Mouse (Mus musculus): ENCODE data around the gene Gm37240.

Gene Gm37240

DNA sequence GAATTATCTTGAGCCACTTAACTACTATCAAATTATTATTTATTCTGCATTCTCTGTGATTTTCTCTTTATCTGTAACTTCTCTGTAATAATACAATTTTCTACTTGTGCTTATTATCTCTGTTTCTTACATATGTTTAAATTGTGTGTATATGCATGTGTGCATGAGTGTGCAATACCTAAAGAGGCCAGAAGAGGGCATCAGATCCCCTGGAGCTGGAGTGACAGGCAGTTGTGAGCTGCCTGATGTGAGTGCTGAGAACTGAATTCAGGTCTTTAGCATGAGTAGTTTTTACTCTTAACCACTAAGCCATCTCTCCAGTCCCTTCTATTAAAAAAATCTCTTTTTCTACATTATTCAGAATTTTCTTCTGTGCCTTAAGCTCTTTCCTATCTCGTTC, 406.7 kb downstream of the Gm37240 start:
- no peak for DNase-seq

DNA sequence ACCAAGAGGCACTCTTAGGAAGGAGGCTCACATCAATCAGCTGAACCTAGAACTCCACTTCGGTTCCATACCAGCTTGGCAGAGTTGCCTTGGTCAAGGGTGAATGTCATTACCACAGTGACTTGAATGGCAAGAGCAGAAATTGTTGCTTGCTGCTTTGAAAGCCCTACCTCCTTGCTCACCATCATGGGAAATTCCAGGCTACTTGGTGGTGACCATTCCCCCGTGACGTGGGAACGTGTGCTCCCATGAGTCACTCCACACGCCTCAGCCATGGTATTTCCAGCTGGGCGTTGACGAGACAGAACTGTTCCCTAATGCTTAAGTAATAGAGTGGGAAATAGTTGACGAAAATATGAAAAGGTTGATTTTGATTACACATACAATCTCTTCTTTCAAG, 408.6 kb downstream of the Gm37240 start:
- DNase-seq, result no peak

DNA sequence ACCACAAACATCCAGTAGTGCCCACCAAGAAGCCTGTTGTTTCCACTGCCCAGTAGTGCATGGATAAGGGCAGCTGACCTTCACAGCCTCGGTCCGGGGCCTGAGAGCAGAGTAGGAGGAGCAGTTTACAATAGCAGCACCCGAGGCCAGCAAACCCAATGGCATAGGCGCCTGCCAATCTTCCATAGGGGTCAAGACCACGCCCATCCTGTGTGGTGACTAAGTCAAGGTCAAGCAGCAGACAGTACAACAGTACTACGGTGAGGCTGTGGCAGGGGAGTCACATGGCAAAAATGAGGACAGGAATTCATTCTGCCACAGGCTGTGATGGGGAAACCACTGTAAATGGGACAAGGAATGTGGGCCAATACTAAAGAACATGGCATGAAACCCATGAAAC, 417.6 kb downstream of the Gm37240 start:
- DNase-seq, result no peak

DNA sequence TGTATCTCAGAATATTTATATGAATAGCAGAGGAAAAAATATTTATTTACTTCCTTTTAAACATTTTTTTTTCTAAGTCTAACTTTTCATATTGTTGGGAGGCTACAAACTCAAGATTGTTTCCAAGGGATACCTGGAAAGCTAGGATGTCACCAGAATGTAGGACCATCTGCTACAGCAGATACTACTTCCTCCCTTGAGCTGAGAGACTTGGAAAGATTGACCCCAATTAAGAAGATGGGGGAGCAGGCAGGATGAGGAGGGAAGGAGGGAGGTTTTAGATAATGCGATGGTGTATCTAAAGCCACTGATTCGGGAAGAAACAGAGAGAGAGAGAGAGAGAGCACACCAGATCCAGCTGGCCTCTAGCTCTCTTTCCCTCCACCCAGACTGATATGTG, 418.3 kb downstream of the Gm37240 start:
- no peak for DNase-seq

DNA sequence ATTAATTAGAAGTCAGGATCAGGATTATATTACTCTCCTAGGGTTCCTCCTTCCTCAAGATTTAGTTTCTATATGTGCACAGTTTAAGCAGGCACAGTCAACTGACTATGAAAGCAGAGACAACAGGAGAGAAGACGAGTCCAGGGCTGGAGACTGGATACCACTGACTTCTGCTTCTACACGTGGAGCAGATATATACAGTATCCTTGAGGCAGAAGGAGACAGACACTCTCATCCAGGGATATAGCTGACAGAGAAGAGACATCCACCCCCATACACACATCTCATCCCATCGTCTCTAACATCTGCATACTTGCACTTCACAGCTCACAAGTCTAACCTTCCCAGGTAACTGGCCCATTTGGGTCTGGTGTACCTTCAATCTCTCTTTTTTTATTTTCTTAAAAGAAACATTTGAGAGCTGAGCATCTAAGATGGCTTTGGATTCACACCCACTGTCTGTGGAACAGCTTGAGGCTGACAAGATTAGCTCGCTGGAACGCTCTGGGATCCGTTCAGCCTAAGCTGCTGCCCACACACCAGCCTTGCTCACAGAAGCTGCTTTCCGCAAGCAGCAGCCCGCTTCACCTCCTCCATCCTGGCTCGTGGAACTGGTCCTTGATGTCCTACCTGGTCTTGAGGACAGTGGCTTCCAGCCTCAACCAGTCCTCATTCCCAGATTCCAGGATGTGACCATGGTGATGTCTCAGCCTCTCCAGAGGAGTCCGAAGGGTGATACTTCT, 421.9 kb downstream of the Gm37240 start:
- no peak for DNase-seq

DNA sequence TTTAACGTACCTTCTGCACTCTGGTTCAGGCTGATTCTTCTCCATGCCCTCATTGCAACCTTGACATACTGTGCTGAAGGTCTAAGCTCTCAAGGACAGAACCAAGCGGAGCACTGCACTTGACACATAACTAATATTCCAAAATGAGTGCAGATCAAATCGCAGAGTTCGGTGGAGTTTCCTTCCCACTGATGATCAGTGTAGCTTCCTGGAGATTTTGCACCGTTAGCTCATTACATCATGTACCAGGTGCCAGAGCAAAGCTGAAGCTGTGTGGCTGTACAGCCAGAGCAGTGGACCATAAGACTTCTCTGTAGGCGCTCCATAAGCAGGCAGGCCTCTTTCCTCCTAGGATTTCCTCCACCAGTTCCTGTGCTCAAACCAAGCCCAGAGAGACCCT, 427.3 kb downstream of the Gm37240 start:
- no peak for DNase-seq

DNA sequence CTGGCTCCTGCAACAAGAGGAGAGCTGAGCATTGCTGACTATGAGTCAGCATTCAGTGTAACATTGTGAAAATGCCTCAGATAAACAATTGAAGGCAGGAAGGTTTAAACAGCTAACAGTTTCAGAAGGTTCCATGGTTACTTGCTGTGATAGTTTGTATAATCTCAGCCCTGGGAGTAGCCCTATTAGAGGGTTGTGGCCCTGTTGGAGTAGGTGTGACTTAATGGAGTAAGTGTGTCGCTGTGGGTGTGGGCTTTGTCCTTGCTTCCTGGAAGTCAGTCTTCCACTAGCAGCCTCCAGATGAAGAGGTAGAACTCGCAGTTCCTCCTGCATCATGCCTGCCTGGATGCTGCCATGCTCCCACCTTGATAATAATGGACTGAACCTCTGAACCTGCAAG, 430.3 kb downstream of the Gm37240 start:
- DNase-seq, result no peak

DNA sequence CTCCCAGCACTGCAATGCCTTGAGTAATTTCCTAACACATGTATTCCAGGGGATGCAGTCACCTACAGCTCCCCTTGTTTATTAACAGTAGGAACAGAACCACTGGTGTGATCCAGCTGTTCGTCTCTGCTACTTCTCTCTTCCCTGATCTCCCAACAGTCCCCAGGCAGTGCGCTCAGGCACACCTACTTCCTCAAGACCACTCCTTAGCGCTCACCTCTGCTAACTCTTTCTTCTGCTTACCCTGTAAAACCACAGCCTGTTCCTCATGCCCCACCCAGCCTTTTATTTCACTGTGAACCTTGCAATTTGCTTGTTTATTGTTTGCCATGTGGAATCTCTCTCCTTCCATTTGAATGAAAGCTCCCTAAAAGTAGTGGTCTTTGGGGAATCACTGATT, 431.9 kb downstream of the Gm37240 start:
- DNase-seq, result no peak

DNA sequence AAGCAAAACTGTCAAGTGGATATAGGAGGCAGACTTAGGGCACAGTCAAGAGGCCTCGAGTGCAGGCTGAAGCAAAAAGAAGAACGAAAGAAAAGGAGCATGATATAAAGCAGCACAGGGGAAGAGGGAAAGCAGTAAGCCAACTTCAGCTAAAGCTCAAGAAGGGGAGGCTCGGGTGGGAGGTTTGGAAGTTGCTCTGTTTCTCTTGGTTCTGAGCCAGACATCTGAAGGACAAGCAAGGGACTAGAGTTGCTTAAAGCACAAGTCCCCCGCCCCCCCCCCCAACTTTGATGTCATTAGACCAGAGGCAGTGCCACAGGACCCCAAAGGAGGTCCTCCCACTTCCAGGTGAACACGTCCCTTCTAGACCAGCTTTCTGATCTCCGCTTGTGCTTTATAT, 433.3 kb downstream of the Gm37240 start:
- DNase-seq, result no peak

DNA sequence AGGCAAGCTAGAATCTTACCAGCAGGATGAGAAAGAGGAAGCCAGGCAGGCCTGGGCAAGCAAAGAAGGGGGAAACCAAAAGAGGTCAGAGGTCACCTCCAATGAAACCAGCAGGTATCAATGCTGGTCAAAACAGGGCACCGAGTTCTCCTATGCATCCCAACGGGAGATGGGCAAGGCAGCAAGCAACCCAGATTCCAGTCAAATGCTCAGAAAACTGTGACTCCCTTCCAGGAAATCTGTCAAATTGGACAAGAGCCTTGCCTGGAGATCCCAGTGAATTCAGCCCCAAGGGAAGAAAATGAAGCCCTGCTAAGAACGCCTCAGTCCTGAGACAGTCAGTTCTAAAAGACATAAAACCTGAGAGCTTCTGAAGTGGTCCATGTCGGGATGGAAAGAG, 437.9 kb downstream of the Gm37240 start:
- DNase-seq, result no peak

DNA sequence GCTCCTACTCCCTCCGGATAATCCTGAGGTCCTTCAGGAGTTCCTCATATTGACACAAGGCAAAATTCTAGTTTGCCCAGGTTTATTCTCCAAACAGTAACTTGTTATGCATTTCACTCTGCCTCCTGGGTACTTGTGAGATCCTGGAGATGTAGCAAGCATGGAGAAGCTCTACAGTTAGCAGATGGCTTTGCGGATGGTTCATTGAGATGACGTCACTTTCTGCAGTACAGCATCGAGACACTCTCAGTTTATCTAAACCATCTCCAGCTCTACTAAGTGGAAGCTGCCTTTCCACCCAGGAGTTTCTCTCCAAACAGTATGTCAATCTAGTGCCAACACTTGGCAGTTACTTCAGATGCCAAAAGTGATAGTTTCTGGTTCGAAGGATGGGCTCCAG, 444.5 kb downstream of the Gm37240 start:
- no peak for DNase-seq

DNA sequence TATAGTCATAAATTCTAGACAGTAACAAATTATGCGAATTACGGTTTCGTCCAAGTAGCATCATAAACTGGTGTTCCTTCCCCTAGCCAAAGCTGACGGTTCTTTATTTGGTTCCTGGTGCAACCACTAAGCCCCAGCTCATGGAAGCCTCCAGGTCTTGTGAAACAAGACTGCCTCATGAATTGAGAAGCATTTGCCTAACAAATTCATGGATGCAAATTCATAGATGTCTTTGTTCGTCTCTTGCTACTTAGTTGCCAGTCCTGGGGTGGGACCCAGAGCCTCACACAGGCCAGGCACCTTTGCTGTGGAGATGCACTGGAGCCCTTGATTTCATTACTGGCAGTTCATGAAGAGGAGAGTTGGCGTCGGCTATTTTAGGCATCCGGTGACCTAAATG, 445.1 kb downstream of the Gm37240 start:
- no peak for DNase-seq

DNA sequence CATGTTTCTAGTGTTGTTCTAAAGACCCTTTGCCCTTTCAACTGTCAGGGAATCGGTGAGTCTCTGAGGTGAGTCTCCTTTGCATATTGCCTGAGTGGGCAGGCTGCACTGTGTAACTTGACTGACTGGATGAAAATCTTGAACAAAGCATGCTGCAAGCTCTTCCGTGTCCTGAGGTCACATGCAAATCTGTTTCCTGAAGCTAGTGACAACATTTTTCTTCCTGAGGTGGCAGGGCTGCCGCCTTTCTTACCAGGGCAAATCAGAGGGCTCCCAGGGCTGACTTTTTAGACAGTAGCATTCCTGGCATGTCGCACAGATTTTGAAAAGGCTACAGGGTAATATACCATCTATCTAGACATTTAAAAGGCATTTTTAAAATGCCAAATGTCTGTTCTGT, 451.9 kb downstream of the Gm37240 start:
- no peak for DNase-seq

DNA sequence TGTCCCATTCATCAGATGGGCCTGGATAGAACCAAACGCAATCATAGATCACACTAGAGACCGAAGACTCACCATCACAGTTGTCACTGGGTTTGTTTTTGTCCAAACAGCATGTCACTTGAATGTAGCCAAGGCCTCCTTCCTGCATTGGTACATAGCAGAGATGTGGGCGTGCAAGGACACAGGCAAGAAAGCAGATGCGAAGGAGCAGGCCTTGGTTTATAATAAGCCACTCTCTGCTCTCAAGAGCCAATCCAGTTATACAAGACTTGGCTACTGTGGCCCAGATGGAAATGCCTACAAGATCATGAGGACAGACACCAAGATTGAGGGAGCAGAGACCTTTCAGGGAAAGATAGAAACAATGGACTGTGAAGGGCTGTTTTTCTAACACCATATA, 456.1 kb downstream of the Gm37240 start:
- no peak for DNase-seq

DNA sequence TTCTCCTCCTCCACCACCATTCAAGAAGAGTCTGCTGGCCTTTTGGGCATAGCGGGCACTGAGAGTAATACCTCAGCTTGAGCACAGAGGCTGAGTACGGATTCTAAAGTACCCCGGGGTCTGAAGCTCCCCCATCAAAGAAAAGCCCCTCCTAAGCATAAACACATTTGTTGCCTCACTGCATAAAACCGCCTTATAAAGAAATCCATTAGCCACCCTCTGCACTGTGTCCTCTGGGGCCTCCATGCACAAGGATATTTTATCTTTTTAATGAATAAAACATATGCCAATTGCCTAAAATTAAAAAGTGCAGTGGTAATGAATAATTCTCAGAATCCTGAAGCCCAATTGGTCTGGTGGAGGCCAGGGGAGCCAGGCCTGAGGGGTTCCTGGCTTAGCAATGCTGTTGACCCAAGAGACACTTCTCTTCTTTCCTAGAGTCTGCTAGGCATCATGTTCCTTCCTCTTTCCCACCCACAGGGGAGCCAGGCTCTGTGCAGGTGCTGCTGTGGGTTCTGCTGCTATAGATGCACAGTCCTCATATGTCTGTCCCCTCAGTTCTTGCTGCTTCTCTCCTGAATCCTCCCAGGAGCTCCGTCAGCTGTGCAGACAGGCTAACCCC, 463.8 kb downstream of the Gm37240 start:
- no peak for DNase-seq

DNA sequence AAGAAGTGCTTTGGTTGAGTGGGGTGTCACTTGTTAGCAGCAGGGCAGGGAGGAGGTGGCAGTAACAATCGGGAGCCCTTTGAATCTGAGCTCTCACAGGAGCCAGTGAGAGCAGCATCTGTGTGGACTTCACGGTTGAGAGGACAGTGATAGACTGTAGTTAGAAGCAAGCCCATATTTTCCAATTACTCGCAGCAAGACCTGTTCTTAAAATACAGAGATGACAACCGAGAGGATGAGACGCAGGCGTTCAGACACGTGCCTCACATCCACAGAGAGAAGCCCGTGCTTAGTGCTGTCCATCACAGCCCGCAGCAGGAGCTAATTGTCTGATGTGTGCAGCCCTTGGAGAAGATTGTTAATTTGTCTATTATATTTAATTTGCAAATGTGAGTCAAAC, 465.9 kb downstream of the Gm37240 start:
- no peak for DNase-seq

DNA sequence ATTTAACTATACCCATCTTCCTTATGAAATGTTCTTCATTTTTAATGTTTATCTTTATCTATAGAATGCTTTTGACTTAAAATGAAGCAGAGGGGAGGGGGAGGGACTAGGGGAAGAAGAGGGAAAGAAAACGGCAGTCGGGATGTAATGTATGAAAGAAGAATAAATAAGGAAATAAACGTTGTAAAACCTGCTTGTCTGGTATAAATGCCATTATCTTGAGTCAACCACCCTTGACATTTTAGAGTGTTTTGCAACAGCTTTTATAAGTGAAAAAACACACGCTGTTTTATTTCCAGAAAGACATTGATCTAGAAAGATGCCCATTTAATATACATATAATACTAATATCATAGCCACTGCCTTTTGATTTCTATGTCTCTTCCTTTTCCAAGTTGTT, 469.7 kb downstream of the Gm37240 start:
- no peak for DNase-seq

DNA sequence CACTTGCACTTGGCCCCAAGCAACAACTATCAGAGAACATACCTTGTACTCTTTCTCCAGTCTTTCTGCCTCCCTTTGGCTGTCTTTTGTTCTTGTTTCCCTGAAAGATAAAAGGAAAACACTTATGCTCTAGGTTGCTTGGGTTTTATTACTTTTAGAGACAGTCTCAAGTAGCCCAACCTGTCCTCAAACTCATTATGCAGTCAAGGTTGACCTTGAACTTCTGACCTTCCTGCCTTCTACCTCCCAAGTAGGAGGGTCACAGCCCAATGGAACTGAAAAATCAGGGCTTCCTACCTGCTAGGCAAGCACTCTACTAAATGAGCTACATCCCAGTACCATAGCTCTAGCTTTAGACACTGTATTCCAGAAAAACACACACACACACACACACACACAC, 488.5 kb downstream of the Gm37240 start:
- DNase-seq, result no peak

DNA sequence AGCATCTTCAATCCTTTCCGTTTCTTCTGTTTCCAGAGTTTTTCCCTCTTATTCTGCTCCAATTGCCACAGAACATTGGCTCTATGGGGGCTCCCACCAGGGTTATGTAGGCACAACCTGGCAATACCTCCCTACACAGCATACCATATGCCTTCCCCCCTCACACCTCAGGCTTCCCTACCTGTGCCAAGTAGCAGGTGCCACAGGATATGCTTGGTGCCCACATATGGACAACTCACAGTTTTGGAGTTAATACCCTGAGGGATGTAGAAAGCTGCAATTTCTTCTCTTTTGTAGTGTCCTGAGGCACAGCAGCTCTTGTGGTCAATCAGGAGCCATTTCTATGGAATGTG, 488.9 kb downstream of the Gm37240 start:
- DNase-seq, result no peak

DNA sequence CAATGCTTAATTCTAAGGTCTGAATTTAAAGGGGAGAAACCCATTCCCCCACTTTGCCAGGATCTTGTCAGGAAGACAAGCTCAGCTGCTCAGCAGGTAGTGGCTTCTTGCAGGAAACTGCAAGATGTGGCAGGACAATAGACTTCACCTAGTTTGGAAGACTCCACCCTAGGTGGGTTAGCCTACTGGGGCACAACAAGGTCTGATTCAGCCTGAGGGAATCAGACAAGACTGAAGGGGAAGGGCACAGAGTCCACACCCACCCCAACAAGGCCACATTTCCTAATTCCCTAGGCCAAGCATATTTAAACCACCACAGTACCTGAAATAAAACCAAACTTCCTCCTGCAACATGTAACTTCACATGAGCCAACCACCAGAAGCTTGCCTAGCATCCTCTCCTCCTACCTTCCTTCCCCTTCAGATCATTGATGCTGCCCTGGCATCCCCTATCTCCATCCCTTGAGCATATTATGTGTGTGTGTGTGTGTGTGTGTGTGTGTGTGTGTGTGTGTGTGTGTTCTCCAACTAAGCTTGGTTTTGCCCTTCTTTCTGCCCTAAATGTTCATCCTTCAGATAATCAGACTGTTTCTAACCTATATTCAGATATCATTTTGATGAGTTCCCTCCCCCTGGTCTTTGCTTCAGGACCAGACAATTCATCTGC, 489.4 kb downstream of the Gm37240 start:
- DNase-seq, result no peak

DNA sequence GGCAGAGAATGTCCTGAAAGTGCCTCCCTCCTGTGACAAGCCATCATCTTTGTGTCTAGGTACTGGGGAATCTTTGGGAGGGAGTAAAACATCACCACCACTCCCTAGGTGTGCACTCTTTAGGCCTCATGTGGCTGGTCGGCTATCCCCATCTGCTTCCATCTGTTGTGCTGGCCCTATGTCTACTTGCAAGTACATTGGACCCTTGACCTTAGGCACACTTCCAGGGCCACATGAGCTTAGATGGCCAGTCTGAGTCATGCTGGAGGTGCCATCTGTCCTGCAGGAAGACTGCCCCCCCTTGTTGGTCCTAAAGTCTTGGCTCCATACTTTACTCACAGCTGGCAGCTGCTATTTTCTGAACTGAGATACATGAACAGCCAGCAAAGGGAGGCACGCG, 493.9 kb downstream of the Gm37240 start:
- DNase-seq, result no peak

DNA sequence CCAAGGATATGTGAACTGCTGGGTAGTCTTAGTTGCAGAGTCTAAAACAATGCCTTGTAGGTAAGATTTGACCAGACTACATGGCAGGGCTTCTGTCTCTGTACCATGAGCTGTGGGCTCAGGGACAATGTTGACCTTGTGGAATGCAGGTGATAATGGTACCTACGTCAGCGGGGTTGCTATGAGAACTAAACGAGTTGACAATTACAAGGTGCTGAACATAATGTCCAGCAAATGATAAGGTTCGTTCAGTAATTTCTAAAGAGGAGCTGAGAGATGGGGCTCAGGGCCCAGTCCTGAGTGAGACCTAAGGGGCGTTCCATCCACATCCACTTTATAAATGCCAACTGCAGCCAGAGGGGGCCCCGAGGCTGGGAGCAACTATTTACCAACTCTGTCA, 495.6 kb downstream of the Gm37240 start:
- no peak for DNase-seq

DNA sequence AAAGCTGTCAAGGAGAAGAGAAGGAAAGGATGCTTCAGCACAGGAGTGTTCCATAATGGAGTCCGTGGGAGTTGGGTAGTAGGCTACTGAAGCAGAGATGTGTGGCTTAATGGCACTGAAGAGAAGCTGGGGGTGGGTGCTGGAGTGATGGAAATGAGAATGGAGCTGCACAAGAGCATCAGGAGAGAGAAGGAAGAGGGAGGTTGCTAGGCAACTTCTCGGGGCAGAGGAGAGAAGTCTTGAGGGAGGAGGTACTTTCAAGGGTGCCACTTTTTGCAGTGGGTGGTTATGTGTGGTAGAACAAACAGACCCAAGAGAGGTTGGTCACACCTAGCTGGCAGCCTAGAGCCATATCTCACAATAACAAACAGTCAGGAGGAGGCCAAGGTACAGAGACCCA, 496.2 kb downstream of the Gm37240 start:
- DNase-seq, result no peak

DNA sequence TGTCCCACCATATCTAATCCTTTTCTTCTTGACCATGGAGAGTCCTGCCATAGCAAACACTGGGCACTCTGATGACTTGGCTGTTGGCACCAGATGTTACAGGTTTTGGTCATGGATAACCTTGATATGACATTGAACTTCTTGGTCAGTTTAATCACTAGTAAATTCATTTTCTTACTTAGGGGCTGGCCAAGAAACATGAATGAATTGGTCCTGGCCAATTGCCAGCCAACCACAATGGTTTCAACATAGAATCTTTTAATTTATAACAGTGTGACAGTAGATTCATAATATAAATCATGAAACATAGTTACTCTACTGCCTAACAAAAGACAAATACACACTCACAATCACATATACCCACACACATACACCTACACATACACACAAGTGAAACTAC, 501.9 kb downstream of the Gm37240 start:
- no peak for DNase-seq

DNA sequence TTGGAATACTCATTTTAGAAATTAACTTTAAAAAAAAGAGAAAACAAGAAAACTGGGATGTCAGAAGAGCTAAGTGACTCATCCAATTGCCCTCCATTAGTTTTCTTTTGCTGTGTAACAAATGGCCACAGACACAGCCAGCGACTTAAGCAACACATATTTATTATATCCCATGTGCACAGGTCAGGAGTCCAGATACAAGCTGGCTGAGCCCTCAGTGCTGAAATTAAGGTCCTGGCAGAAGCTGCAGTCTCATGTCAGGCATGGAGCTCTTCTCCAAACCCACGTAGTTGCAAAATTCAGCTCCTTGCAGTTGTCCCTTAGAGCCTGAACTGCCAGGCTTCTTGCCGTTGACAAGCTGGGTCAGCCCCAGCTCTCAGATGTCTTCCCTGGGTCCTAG, 504.0 kb downstream of the Gm37240 start:
- DNase-seq, result no peak

All from thymus, postnatal 25 days (tissue).